Mouse (Mus musculus) intestine, embryonic 16.5 days (tissue): ENCODE data around the gene Tmem29. TPM values are rescaled to one million over a fixed set of nuclear protein-coding genes. Genes with fewer than 3 reads are reported as not detected.

Experiments used
- ATAC-seq: fragments of 200-750 bp; cut with Nextera tagmentation; 2 replicates; pipeline ENCODE4 v1.8.0; 2017; ENCODE audit warnings: moderate TSS enrichment, moderate library complexity
- H3K27ac ChIP-seq: fragments of 300-500 bp; sonication (generic); 2 replicates; pipeline ENCODE4 v1.5.1; 2014; ENCODE audit warnings: mild to moderate bottlenecking, low read length
- H3K27me3 ChIP-seq: fragments of 300-500 bp; sonication (generic); replicated peaks from 2 replicates; pipeline ENCODE4 v1.6.1; 2014; ENCODE audit warnings: low read length, control low read depth, mixed read lengths; ENCODE audit not compliant: control insufficient read depth, insufficient read depth
- H3K36me3 ChIP-seq: fragments of 300-500 bp; sonication (generic); 2 replicates; pipeline ENCODE4 v1.6.1; 2014; ENCODE audit warnings: low read length, control low read depth; ENCODE audit not compliant: control insufficient read depth, insufficient read depth
- H3K4me1 ChIP-seq: fragments of 300-500 bp; sonication (generic); 2 replicates; pipeline ENCODE4 v1.6.1; 2014; ENCODE audit warnings: low read length, control low read depth, mixed read lengths; ENCODE audit not compliant: control insufficient read depth, insufficient read depth
- H3K4me2 ChIP-seq: fragments of 300-500 bp; sonication (generic); 2 replicates; pipeline ENCODE4 v1.6.1; 2014; ENCODE audit warnings: low read depth, low read length, control low read depth
- H3K4me3 ChIP-seq: fragments of 300-500 bp; sonication (generic); 2 replicates; pipeline ENCODE4 v1.5.1; 2014; ENCODE audit warnings: mild to moderate bottlenecking, low read length
- H3K9ac ChIP-seq: fragments of 300-500 bp; sonication (generic); 2 replicates; pipeline ENCODE4 v1.6.1; 2014; ENCODE audit warnings: low read depth, low read length
- H3K9me3 ChIP-seq: fragments of 300-500 bp; sonication (generic); 2 replicates; pipeline ENCODE4 v1.6.1; 2016; ENCODE audit warnings: low read length, control low read depth; ENCODE audit not compliant: control insufficient read depth
- WGBS: fragments of 180-500 bp; shearing (Covaris S2); extraction: QIAGEN DNeasy Blood & Tissue Kit; methylation state at CpG from one replicate; pipeline ENCODE4 v1.1.7; 2014; 5-methylcytosine and 5-hydroxymethylcytosine counted together
- polyA plus RNA-seq: library from polyadenylated mRNA; unstranded; fragments of >200 nt; fragmentation: Nextera tagmentation; extraction: Ambion mirVana; gene quantifications from 2 replicates; pipeline ENCODE4 v1.2.1, GENCODE M21; 2015

Tmem29 gene
- polyA plus RNA-seq, 1 experiment from 2014 or later = 25.8 TPM

DNA sequence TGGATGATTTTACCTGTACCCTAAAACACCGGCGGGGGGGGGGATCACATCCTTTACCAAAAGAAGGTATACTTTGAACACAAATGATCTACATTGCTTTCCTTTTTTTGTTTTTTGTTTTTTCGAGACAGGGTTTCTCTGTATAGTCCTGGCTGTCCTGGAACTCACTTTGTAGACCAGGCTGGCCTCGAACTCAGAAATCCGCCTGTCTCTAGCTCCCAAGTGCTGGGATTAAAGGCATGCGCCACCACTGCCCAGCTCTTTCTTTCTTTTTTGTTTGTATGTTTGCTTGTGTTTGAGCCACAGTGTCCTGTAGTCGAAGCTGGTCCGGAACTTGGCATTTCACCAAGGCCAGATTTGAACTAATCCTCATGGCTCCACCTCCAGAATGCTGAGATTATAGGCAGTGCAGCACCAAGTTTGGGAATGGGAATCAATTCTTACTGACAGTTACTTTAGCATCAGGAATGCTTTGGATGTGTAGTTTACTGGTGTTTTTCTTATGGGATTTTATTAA lies 515 bp upstream of the Tmem29 start:
- H3K9ac ChIP-seq = peak overlapping the region; percentile 67
- peak overlapping the region; percentile 44; the same call in 1 of the 2 replicates for H3K4me2 ChIP-seq
- no peaks in the 10 kb centered on the region for H3K9me3 ChIP-seq
- peak overlapping the region; percentile 53 for H3K4me3 ChIP-seq
- H3K27ac ChIP-seq = peak overlapping the region; percentile 45; the same call in 1 of the 2 replicates
- H3K4me1 ChIP-seq = no peaks in the 10 kb centered on the region
- H3K27me3 ChIP-seq = no peaks in the 10 kb centered on the region
- no peaks in the 10 kb centered on the region for H3K36me3 ChIP-seq
- 41% methylated on average over 8 of the region's 8 CpGs for WGBS
- peak; percentile 3; the same call in 1 of the 2 replicates for ATAC-seq

DNA sequence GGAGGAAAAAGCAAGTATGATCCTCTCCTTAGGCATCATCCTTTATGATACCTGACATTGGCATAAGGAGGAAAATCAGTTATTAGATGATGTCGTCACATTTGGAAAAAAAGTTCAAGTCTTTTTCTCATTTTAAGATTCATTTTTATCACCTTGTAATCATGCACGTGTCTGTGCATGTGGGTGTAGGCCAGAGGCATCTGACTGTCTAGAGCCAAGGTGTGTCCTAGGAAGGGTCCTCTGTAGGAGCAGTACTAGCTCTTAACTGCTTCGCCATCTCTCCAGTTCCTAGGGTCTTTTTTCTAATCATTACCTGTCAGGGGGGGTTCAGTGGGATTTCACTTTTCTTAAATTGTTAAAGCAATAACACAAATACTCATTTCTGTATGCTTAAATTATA lies 818 bp downstream of the Tmem29 start:
- Histone ChIP-seq H3K9ac (no peak overlapping the region), H3K4me2 (peak overlapping the region; percentile 42), H3K4me3 (peak overlapping the region; percentile 16; the same call in 1 of the 2 replicates), H3K36me3 (no peaks in the 10 kb centered on the region), H3K27ac (no peak overlapping the region), H3K9me3 (no peaks in the 10 kb centered on the region), H3K27me3 (no peaks in the 10 kb centered on the region), H3K4me1 (no peaks in the 10 kb centered on the region)
- ATAC-seq = no peak
- WGBS = 42% methylated on average over 3 of the region's 3 CpGs

DNA sequence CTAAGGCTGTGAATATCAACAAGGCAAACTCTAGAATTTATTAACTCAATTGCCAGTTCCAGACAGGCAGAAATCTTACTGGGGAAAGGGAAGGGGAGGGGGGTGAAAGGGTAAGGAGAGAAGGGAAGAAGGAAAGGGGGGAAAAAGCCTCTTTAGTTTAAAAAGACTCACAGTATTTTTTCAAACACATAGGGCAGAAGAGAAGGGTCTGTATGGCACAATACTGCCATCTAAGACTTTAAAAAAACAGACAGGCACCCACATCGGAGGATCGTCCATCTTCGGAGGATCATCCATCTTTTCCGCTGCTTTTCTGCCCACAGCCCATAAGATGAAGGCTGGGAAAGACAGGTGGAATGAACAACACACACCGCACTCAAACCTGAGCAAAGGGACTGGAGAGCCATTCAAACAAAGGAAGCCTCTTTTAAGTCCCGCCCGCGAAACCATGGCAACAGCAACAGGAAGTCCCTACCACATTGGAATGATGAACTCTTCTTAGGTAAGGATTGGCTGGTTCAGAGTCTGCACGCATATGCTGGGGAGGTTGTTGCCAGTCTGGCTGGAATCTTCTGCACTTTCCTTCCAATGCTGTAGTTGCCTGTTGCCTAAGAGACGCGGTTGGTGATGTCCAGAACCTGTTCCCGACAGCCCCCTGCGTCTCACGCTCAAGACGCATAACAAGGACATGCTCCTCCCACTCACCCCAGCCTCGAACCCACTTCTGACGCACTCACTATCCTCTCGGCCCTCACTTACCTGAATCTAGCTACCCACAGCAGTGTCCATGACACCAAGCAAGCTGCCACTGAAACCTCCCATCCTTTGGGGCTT lies 18.2 kb downstream of the Tmem29 start:
- Histone ChIP-seq H3K9me3 (no peaks in the 10 kb centered on the region), H3K9ac (peak overlapping the region; percentile 24; the same call in 1 of the 2 replicates), H3K36me3 (no peaks in the 10 kb centered on the region), H3K27me3 (no peaks in the 10 kb centered on the region), H3K4me1 (no peaks in the 10 kb centered on the region), H3K4me2 (peak overlapping the region; percentile 52), H3K27ac (no peak overlapping the region), H3K4me3 (peak overlapping the region; percentile 43)
- WGBS = 24% methylated on average over 18 of the region's 18 CpGs
- ATAC-seq = peak; percentile 94

DNA sequence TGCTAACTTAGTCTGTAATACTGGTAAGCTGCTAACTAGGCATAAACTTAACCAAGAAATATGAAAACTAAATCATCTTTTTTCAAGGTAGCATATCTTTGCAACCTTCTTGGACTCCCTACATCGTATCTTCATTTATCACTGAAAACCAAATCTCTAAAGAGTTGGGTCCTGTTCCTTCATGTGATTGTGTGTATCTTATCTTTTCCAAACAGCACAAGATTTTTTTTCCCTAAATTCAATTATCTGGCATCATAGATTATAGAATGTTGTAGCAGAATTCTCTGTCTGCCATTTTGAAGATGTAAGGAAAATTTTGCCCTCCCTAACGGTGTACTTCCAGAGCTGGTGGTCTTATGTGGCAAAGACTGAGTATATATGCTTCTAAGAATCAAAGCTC lies 22.6 kb downstream of the Tmem29 start:
- 91% methylated on average over 2 of the region's 2 CpGs for WGBS
- no peaks in the 10 kb centered on the region for H3K27me3 ChIP-seq
- no peak for ATAC-seq

DNA sequence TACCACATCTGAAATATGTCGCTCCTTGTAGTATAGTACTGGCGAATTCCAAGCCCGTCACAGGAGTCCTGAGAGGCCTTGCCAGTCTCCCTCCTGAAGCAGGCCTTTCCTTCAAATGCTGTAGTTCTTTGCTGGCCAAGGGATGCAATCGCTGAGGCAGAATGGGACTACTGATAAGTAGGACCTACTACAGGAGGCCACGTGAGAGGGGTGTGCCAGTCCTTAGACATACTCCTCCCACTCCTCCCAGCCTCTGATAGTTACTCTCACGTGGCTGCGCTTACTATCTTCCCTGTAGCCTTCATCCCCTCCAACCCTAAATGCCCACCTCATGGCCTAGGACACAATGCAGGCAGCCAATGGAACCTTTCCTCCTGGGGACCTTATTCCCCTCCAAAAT lies 23.6 kb downstream of the Tmem29 start:
- H3K27ac ChIP-seq = no peak overlapping the region
- H3K4me2 ChIP-seq = no peak overlapping the region
- H3K9me3 ChIP-seq = no peaks in the 10 kb centered on the region
- WGBS = 81% methylated on average over 7 of the region's 7 CpGs
- no peak overlapping the region for H3K4me3 ChIP-seq
- no peaks in the 10 kb centered on the region for H3K36me3 ChIP-seq
- H3K27me3 ChIP-seq = no peaks in the 10 kb centered on the region
- H3K4me1 ChIP-seq = no peaks in the 10 kb centered on the region
- ATAC-seq = no peak
- no peak overlapping the region for H3K9ac ChIP-seq

More for the DNA sequence above, 22.6 kb downstream of the Tmem29 start:
- Histone ChIP-seq H3K9ac (no peak overlapping the region), H3K27ac (no peak overlapping the region), H3K4me2 (no peak overlapping the region), H3K4me1 (no peaks in the 10 kb centered on the region), H3K9me3 (no peaks in the 10 kb centered on the region), H3K4me3 (no peak overlapping the region), H3K36me3 (no peaks in the 10 kb centered on the region)

DNA sequence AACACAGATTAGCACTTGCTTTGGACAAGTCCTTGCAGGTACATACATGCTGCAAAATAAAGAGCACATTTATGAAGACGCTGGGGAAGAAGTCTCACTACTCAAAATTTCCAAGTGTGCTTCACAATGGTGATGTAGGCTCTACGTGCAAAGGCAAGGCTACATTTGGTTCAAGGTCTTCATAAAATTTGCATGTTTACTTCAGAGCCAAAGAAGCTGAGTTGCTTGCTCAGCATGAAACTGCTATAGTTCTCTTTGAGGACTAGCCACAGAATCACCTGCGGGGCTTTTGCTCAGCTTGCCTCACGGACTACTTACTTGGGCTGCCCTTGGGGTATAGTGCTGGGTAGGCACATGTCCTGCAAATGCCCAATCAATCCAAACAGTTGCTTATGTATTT lies 45.4 kb downstream of the Tmem29 start:
- no peaks in the 10 kb centered on the region for H3K4me1 ChIP-seq
- no peak overlapping the region for H3K4me2 ChIP-seq
- H3K9me3 ChIP-seq = no peaks in the 10 kb centered on the region
- H3K27ac ChIP-seq = no peak overlapping the region
- no peaks in the 10 kb centered on the region for H3K36me3 ChIP-seq
- no peak for ATAC-seq
- no peak overlapping the region for H3K4me3 ChIP-seq
- 93% methylated on average over 4 of the region's 4 CpGs for WGBS
- H3K27me3 ChIP-seq = no peaks in the 10 kb centered on the region
- no peak overlapping the region for H3K9ac ChIP-seq

Other genes starting within 250 kb of the Tmem29 start
- gene Alas2, start 88.2 kb upstream of the Tmem29 start, polyA plus RNA-seq = 62.7 and 79.8 TPM in 2 replicates
- gene Pfkfb1, start 129.1 kb upstream of the Tmem29 start, polyA plus RNA-seq = 6.0 and 7.3 TPM in 2 replicates
- 13.9 and 14.8 TPM in 2 replicates for gene Apex2, start 130.7 kb upstream of the Tmem29 start, polyA plus RNA-seq
- gene Tro, start 198.4 kb upstream of the Tmem29 start, polyA plus RNA-seq = 9.0 and 9.9 TPM in 2 replicates